In the genomic region with DNA sequence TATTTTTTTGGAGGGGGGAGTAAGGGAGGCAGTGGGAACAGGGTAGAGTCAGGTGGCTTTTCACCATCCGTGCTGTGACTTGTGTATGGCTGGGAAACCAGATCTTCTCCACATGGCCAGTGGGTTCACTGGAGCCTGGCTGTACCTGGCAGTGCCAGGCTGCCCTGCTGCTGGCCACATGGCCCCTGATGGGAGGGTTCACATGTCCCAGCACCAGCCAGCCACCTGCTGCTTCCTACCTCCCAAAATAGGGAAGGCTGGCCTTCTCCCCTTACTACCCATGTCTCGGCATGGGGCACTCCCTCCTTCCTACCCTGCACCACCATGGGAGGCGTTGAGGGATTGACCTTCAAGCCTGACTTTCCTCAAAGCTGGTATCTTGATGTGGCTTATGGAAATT, we compare ENCODE assay signal across 8 mouse cellular contexts.
"Had no signal": no experiment of that assay in that cellular context is flagged by ENCODE, and none has a peak within 500 bp of the region (broad histone marks: within the 10 kb centered on the region; RNA-seq: fewer than 3 reads in every experiment).

No protein-coding gene starts in this region.

- H3K27me3 ChIP-seq: limb, embryonic 13.5 days; neural tube, embryonic 13.5 days had no signal

- H3K9me3 ChIP-seq: limb, embryonic 13.5 days; midbrain, embryonic 15.5 days; neural tube, embryonic 13.5 days had no signal

- H3K4me3 ChIP-seq: layer of hippocampus, adult 2 months; limb, embryonic 13.5 days; midbrain, embryonic 15.5 days; neural tube, embryonic 13.5 days had no signal

- H3K36me3 ChIP-seq: limb, embryonic 13.5 days; midbrain, embryonic 15.5 days; neural tube, embryonic 13.5 days had no signal

- ATAC-seq: lung, postnatal 0 days; midbrain, embryonic 15.5 days had no signal

- DNase-seq: lung, adult 2 months; right cerebral cortex, postnatal 14 days; thymus, postnatal 4 days had no signal

- H3K4me1 ChIP-seq: midbrain, embryonic 15.5 days had no signal
